10 mouse cellular contexts compared by ENCODE assay signal in genomic region chr17:49889629-49890028, GRCm38 (mm10).
DNase-seq lines count a peak whose midpoint lies in the region; ATAC-seq and TF ChIP-seq lines count a peak whose summit lies in the region.
"Had no signal": no experiment of that assay in that cellular context is flagged by ENCODE, and none has a peak within 500 bp of the region (broad histone marks: within the 10 kb centered on the region; RNA-seq: fewer than 3 reads in every experiment).

No protein-coding gene starts in this region.

- H3K27me3 ChIP-seq in embryonic facial prominence, embryonic 11.5 days (ENCODE audit: control insufficient read depth, insufficient read depth, low read length): no peaks in the 10 kb centered on the region
- no peaks in the 10 kb centered on the region for H3K27me3 ChIP-seq in intestine, postnatal 0 days (replicated peaks; ENCODE audit: control insufficient read depth, insufficient read depth, low read length)

- peak; percentile 68 for ATAC-seq in embryonic facial prominence, embryonic 11.5 days (replicated peaks; ENCODE audit: insufficient number of reproducible peaks, low FRiP score, low TSS enrichment, low read depth)
- no peak for ATAC-seq in intestine, postnatal 0 days

- intact Hi-C loops in left cerebral cortex, postnatal 25 days (cut with DNase I): loop anchor here (10.0 kb wide), 2 partner anchors 485 to 955 kb away; partner anchors contain the start of gene Lrfn2

- TF ChIP-seq POLR2A in olfactory bulb, adult 2 months (IDR thresholded peaks at IDR 0.05; ENCODE audit: insufficient read depth, low read depth, low read length): no peak

- WGBS in embryonic facial prominence, embryonic 11.5 days: 21% methylated on average over 7 of the region's 7 CpGs
- WGBS in intestine, postnatal 0 days: 32% methylated on average over 7 of the region's 7 CpGs
- 53% methylated on average over 7 of the region's 7 CpGs for WGBS in olfactory bulb, adult 2 months

- no peak overlapping the region for H3K4me3 ChIP-seq in embryonic facial prominence, embryonic 11.5 days (ENCODE audit: low read depth, low read length)
- no peak overlapping the region for H3K4me3 ChIP-seq in intestine, postnatal 0 days (ENCODE audit: low read depth, low read length)
- no peak overlapping the region for H3K4me3 ChIP-seq in olfactory bulb, adult 2 months (ENCODE audit: insufficient read depth, low read depth, low read length)
- H3K4me3 ChIP-seq: myocyte had no signal

- H3K27ac ChIP-seq in embryonic facial prominence, embryonic 11.5 days (replicated peaks; ENCODE audit: low read depth, low read length): no peak overlapping the region
- no peak overlapping the region for H3K27ac ChIP-seq in intestine, postnatal 0 days (ENCODE audit: low read depth, low read length)
- no peak overlapping the region for H3K27ac ChIP-seq in olfactory bulb, adult 2 months (ENCODE audit: insufficient read depth, low read depth, low read length)

- peak; percentile 49 for TF ChIP-seq CTCF in intestine, postnatal 0 days (IDR thresholded peaks at IDR 0.05; ENCODE audit: low read depth)
- TF ChIP-seq CTCF in olfactory bulb, adult 2 months (IDR thresholded peaks at IDR 0.05; ENCODE audit: insufficient read depth, low read depth, low read length): peak; percentile 17; the same call in 1 of the 2 replicates

- peak; percentile 39 for DNase-seq in kidney, postnatal 10 days
- no peak for DNase-seq in kidney, adult 11 months
- DNase-seq in embryonic facial prominence, embryonic 11.5 days (ENCODE audit: low spot score): peak; percentile 68
- DNase-seq in layer of hippocampus, postnatal 14 days (ENCODE audit: low spot score in 2 of 2): no peak
- no peak for DNase-seq in left cerebral cortex, postnatal 25 days (ENCODE audit: low spot score in 2 of 2)
- no peak for DNase-seq in right cerebral cortex, postnatal 14 days
- DNase-seq: adrenal gland, postnatal 36 days had no signal

- no peaks in the 10 kb centered on the region for H3K4me1 ChIP-seq in embryonic facial prominence, embryonic 11.5 days (ENCODE audit: control insufficient read depth, insufficient read depth, low read length)
- no peaks in the 10 kb centered on the region for H3K4me1 ChIP-seq in intestine, postnatal 0 days (replicated peaks; ENCODE audit: control insufficient read depth, insufficient read depth, low read length)
- peaks cover 7% of the 10 kb centered on the region for H3K4me1 ChIP-seq in olfactory bulb, adult 2 months (ENCODE audit: control insufficient read depth, insufficient read depth, low read length)

- H3K9ac ChIP-seq in embryonic facial prominence, embryonic 11.5 days (replicated peaks; ENCODE audit: low read length): no peak overlapping the region
- no peak overlapping the region for H3K9ac ChIP-seq in intestine, postnatal 0 days (ENCODE audit: low read depth, low read length)

- H3K4me2 ChIP-seq in embryonic facial prominence, embryonic 11.5 days (ENCODE audit: low read depth, low read length): no peak overlapping the region
- H3K4me2 ChIP-seq in intestine, postnatal 0 days (replicated peaks; ENCODE audit: low read depth): no peak overlapping the region

- no peaks in the 10 kb centered on the region for H3K9me3 ChIP-seq in embryonic facial prominence, embryonic 11.5 days (replicated peaks; ENCODE audit: control insufficient read depth, low read length)
- H3K9me3 ChIP-seq in intestine, postnatal 0 days (ENCODE audit: control insufficient read depth): no peaks in the 10 kb centered on the region

- no peaks in the 10 kb centered on the region for H3K36me3 ChIP-seq in embryonic facial prominence, embryonic 11.5 days (replicated peaks; ENCODE audit: control insufficient read depth, insufficient read depth, low read depth, low read length)
- H3K36me3 ChIP-seq in intestine, postnatal 0 days (ENCODE audit: control insufficient read depth, insufficient read depth): no peaks in the 10 kb centered on the region

Comparison
In these comparisons a context has a peak if more than half of its experiments do, and no peak if none do; other contexts are left out.
1. DNase-seq: peak in kidney, postnatal 10 days (single experiment) and embryonic facial prominence, embryonic 11.5 days (single experiment); none in kidney, adult 11 months (single experiment), layer of hippocampus, postnatal 14 days (0 of 2), left cerebral cortex, postnatal 25 days (0 of 2) and right cerebral cortex, postnatal 14 days (single experiment).